Mouse (Mus musculus) cerebellum, postnatal 14 days (tissue): Measurements from ENCODE around the gene Apeh.

ENCODE experiments used
- DNase-seq, 2 experiments: peaks; one replicate each; pipeline ENCODE4 v3.0.0; 2021; ENCODE audit warnings: mixed read lengths in 2 of 2

Gene Apeh

GRCm38 (mm10) chr9:108119891-108120411 is 25.5 kb upstream of the Apeh start:
- DNase-seq = peak in 1 of 2 experiments; percentile 60

DNA sequence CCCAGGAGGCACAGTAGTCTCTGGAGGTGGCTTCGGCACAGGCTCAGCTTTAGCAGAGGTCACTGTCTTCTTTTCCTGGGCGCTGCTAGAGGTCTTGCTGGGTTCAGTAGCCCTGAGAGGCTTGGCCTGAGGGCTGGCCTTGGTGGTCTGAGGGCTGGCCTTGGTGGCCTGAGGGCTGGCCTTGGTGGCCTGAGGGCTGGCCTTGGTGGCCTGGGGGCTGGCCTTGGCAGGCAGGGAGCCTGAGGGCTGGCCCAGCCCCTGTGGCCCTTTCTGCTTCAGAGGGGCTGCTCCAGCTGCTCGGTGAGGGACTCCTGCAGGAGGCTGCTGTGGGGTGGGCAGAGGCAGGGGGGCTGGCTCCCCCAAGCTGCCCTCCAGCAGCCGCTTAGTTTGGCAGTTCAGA is 22.7 kb upstream of the Apeh start:
- no peak for DNase-seq

DNA sequence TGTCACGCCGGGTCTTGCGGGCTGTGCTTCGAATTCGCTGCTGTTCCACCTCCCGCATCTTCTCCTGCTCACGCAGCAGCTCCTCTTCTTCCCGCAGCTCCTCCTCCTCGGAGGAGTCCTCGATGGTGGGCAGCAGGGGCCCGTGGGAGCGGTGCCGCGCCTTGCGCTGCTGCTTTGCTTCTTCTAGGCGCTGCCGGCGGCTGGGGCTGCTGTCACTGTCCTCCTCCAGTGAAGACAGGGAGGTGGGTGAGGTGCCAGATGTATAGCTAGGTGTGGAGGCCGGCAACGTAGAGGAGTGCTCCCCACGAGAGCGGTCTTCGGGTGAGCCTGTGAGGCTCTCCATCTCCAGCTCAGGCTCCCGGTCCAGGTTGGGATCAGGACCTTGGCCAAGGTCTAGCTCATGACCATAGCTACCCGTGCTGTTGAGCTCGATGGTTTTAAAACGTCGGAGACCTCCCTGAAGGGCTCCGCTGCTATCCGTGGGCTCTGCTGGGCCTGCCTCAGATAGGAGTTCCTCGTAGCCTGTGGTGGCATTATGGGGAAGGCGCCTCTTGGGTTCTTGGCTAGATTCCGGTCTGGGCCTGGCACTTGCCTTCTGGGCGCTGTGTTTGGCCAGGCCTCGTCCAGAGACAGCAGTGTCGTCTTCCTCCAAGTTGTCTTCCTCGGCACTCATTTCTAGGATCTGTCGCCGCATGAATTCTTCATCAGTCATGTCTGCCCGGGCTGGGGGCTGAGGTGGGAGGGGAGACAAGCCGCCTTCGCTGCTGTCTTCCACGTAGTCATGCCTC is 21.1 kb upstream of the Apeh start:
- no peak for DNase-seq

DNA sequence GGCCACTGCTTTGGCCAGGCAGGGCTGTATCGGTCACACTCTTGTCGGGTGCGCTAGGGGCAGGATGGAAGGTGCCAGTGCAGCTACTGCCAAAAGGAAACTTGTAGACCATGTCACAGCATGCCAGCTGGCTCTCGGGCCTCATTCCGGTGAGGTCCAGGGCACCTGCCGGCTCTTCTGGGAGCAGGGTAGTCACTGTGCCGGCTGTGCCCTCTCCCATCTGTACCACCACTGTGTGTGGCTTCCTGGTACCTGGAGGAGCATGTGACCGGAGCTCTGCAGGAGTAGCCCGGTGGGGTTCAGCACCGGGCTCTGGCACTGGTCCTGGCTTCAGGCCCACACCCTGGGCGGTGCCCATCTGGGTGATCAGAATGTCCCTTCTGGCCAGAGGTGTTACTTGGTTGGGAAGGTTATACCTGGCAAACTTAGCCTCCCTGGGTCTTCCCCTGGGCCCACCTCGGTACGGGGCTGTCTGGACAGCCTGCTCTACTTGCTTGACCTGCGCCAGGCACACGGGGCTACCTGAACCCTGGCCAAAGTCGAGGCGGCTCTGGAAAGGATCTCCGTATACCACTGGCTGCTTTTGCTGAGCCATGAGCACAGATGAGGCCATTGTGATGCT is 18.4 kb upstream of the Apeh start:
- peak; percentile 71 to 78 for DNase-seq

- no peak for DNase-seq
Observed at GRCm38 (mm10) chr9:108111593-108112121, 17.3 kb upstream of the Apeh start.

GRCm38 (mm10) chr9:108111101-108111592 is 16.7 kb upstream of the Apeh start:
- no peak for DNase-seq

GRCm38 (mm10) chr9:108110160-108110559 is 15.8 kb upstream of the Apeh start:
- no peak for DNase-seq

DNA sequence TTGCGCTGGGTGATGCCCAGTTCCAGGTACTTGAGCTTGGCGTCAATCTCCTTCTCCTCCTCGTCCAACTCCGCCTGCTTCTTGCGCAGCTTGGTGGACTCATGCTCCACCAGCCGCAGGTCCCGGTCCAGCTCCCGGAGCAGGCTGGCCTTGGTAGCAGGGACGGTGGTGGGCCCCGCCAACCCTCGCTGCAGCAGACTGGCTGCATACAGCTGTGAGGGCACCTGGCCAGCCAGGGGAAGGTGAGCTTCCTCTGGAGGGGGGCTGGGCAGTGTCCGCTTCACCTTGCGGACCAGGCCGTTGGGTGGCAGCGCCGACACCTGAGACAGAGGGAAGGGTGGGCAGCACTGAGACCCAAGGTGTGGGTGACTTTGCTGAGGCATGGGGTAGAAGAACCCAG is 13.5 kb upstream of the Apeh start:
- no peak for DNase-seq

- DNase-seq = no peak
Observed at GRCm38 (mm10) chr9:108106090-108106489, 11.7 kb upstream of the Apeh start.

DNA sequence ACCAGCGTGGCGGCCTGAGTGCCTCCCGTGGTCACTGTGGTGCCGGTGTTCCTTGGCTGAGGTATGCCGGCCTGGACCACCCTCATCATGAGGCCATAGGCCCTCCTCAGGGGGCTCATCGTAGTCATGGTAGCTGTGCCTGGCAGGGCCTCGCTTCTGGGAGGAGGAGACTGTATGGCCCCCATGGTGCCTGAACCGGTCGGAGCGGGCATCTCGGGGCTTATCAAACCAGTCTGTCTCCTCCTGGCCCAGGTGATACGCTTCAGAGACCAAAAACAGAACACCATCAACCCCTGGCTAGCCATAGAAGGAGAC is 11.1 kb upstream of the Apeh start:
- no peak for DNase-seq

- peak; percentile 62 to 64 for DNase-seq
Observed at GRCm38 (mm10) chr9:108104766-108105548, 10.6 kb upstream of the Apeh start.

DNA sequence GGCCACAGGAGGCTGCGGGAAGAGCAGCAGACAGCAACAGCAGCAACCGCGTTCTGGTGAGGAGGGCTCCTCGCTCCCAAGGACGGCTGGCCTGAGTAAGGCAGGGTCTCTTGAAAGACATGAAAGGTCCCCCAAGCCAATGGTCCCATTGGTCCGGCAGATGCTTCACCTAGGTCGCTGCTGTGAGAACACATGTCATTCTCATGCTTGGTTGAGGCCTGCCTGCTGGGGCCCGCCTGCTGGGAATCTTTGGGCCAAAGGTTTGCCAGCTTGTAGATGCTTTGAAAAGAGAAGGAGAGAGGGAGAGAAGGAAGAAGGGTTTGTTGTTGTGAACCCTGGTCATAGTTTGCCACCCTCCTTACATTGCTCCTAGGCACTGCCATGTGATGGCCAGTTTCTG is 5.2 kb upstream of the Apeh start:
- peak; percentile 70 to 71 for DNase-seq

DNA sequence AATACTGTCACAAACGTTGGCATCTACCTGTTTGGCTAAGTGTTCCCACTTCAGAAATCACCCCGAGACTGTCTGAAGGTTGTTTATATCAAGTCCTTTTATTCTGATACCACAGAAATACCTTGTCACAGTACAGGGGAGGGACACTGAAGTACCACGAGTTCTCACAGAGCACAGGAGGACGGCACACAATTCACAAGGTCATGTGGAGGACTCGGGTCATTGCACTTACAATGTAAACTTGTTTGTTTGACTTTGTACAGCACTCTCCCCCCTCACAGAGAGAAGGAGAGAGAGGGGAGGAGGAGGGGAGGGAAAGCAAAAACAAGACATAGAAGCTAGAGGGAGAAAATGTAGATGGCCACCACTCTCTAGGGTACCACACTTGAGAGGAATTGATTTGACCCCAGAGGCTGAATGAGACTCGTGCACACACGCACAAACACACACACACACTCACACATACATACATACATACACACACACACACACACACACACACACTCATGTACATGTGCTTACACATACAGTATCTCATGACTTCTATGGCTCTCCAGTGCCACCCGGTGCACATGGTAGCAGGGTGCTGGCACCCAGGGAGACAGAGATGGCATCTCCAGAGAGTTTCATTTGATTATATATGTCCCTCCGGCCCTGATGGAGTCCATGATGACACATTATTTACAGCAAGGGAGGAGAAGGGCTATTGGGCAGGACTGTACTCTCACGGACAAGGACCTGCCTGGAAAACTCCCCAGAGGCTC is 1.7 kb upstream of the Apeh start:
- DNase-seq = no peak

- peak; percentile 82 to 83 for DNase-seq
Observed at GRCm38 (mm10) chr9:108095518-108095917, 1.1 kb upstream of the Apeh start.

DNA sequence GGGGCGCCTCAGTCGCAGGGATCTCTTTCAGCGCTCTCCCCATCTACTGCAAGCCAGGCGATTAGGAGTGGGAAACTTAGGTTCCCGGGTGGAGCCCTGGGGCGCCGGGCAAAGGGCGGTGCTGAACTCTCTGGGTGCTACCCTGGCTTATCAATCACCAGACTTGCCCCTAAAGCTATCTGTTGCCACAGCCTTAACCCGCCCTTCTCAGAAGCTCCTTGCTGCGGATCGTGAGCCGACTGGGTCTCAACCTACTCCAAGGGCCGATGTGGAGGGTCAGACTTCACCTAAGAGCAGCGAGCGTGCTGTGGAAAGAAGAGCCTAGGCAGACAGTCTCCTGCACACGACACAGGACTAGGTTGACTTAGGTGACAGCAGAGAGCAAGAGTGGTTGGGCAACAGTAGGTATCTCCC is 599 bp upstream of the Apeh start:
- DNase-seq = peak; percentile 41 to 51

- peak in 1 of 2 experiments; percentile 61 for DNase-seq
Observed at GRCm38 (mm10) chr9:108093586-108093985, 820 bp downstream of the Apeh start.

GRCm38 (mm10) chr9:108090611-108091120 is 3.7 kb downstream of the Apeh start:
- no peak for DNase-seq

DNA sequence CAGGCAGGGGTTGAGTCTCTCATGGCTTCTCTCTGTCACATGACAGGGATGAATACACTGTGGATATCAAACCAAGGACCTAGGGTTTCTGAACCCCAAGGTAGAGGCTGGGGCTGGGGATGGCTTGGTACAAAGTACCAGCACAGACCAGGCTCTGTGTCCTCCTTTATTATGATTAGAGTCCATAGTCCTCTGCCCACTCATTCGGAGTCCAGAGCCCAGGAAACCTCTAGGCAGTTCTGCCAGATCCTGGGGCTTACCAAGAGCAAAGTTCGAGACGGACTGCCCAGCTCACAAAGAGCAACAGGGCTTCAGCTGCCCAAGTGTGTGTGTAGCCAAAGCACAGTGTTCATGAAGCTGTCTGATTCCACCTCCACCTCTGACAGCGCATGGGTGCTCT is 9.1 kb downstream of the Apeh start:
- DNase-seq = no peak

DNA sequence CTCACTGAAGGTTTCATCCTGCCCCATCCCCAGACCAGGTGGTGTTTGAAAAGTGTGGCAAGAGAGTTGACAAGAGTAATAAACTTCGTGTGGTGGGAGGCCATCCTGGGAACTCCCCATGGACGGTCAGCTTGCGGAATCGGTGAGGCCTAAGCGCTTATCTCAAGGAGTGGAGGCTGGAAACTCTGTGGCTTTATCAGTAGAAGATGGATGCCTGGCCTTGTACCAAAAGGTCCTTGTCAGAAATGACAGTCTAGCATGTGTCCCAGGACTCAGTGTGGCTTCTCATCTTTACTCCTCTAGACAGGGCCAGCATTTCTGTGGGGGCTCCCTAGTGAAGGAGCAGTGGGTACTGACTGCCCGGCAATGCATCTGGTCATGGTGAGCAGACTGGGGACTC is 10.8 kb downstream of the Apeh start:
- no peak for DNase-seq

DNA sequence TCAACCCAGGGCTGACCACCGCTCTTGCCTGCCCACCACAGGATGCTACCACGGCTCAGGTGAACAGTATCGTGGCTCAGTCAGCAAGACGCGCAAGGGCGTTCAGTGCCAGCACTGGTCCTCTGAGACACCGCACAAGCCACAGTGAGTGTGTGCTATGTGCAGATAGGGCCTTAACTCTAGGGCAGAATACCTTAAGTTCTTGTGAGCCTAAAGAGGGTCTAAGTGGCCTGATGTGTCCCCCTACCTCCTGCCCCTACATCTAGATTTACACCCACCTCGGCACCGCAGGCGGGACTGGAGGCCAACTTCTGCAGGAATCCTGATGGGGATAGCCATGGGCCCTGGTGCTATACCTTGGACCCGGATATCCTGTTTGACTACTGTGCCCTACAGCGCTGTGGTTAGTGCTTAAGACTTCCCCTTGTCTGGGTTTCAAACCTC is 11.4 kb downstream of the Apeh start, which contains the start of gene Rnf123:
TSS of gene Rnf123 (minus strand) at position 359 of the 444 bp plus-strand sequence.
- DNase-seq = no peak

GRCm38 (mm10) chr9:108082549-108082948 is 11.9 kb downstream of the Apeh start:
- DNase-seq = peak; percentile 60 to 66

GRCm38 (mm10) chr9:108080168-108080567 is 14.2 kb downstream of the Apeh start, which contains the start of gene Mst1:
Gene Mst1 (plus strand): TSS chr9:108080436.
- DNase-seq = no peak
